Mouse (Mus musculus) gastrocnemius, postnatal 14 days (tissue): ENCODE measurements around the gene Tor1aip2. TPM values are rescaled to one million over a fixed set of nuclear protein-coding genes. Genes with fewer than 3 reads are reported as not detected.
"Not testable (repeated sequence)": the region's sequence is repeated elsewhere in the genome, so short reads cannot be mapped to it uniquely, and the experiment has no call there.

Experiments used
- DNase-seq: peaks from one replicate; pipeline ENCODE4 v3.0.0; 2021; ENCODE audit warnings: mixed read lengths
- intact Hi-C: fragments of 180-260 bp; cut with DNase I; formaldehyde crosslinking; loops from one replicate; pipeline ENCODE4 v1.15.1; 2025; ENCODE audit warnings: low total_unique reads
- total RNA-seq, 2 experiments: library from RNA; stranded (reverse); gene quantifications; 2 replicates each; pipeline ENCODE4 v1.2.3; 2021

Gene Tor1aip2
- total RNA-seq, 2 experiments from 2014 or later = 49.5 to 55.4 TPM

DNA sequence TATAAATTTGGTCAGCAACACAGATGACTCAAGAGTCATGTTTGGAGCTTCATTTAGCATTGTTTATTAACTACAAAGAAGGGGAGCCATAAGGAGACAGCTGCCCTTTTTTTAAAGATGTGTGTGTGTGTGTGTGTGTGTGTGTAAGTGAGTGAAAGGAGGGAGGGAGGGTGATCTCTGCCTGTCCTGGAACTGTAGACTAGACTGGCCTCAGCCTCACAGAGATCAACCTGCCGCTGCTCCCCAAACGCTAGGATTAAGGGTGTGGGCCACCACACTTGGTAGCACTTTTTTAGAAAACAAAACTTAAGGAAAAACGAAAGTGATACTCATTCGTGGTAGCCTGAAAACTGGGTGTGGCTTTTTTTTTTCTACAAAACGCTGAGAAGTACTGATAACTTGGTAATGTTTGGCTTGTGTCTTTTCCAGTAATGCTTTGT, 2.0 kb downstream of the Tor1aip2 start:
- intact Hi-C loops = no loop called here
- DNase-seq = peak; percentile 7

DNA sequence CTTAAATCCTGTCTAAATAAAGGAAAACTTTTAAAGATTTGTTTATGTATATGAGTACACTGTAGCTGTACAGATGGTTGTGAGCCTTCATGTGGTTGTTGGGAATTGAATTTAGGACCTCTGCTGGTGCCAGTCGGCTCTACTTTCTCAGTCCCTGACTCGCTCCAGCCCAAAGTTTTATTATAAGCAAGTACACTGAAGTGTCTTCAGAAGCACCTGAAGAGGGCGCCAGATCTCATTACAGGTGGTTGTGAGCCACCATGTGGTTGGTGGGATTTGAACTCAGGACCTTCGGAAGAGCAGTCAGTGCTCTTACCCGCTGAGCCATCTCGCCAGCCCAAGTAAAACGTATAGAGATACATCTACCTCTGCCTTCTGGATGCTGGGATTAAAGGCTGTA, 4.8 kb downstream of the Tor1aip2 start:
- intact Hi-C loops, DNase-seq: not testable (repeated sequence)

DNA sequence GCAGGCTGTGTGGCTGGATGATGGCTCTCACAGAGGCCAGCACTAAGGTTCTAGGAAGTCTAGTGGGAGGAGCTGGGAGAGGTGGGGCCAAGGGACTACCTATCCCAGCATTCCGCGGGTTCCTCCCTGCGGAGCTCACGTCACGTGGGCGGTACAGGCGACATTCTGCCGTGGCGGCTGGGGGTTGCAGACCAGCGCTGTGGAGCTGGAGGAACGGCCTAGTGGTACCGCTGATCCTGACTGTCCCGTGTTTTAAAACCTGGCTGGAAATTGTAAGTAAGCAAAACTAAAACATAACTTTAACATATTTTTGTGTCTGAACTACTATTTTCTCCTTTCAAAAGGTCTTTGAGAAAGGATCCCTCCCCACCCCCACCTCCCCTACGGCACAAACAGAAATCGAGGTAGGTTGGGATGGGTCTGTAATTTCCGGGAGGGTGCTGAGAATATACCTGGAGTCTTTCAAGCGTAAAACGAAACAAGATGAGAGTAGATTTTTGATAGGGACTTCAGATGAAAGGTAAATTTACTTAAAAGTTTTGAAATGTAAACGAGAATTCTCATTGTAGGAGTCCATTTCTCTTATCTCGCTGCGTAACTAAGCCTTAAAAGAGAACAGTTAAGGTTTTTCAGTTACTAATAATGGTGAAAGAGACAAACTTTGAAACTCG, 5.7 kb downstream of the Tor1aip2 start:
- intact Hi-C loops = no loop called here
- peak; percentile 94 for DNase-seq

DNA sequence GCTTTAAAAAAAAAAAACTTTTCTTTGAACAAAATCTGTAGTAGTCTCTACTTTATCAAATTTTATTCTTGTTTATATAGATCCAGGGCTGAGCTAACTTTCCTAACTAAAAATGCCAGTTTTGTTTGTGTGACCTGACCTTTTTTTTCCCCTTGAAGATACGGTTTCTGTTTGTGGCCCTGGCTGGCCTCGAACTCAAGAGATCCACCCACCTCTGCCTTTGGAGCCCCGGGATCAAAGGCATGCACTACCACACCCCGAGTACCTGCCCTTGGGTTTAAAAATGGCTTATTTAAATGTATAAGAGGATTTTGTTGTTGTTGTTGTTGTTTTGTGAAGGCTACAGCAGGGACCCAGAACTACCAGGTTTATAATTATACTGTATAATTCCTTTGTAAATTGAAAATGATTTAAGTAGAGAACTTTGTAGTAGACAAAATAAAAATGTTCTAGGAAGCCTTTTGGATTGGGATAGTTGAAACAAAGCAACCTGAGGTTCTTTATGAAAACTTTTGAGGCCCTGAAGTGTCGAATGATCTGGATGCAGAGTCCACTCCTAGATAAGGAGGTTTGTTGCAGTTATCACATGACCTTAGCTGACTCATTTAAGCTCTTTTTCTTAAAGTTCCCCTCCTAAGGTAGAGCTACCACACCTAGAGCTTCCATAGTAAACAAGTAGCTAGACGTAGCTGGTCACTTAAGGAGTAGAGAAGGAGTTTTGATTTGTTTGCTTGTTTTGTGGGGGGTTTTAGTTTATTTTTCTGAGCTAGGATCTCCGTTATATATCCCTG, 6.4 kb downstream of the Tor1aip2 start:
- intact Hi-C loops = no loop called here
- DNase-seq = no peak

DNA sequence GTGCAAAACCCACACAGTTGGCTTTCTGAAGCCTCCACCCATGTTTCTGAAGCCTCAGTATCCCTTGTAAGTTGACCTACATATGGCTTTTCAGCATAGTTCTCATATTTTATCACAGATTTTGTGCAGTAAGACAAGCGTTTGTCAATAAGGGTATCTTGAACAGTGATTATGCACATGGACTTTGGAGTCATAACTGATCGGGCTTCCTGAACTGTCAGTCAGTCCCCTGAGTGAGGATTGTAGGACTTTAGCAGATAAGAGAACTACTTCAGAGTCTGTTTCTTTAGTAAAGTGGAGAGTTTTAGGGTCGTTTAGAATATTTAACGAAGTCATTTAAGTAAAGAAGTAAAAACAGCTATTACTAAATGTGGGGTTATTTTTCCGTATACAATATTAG, 7.3 kb downstream of the Tor1aip2 start:
- intact Hi-C loops = no loop called here
- DNase-seq = no peak

DNA sequence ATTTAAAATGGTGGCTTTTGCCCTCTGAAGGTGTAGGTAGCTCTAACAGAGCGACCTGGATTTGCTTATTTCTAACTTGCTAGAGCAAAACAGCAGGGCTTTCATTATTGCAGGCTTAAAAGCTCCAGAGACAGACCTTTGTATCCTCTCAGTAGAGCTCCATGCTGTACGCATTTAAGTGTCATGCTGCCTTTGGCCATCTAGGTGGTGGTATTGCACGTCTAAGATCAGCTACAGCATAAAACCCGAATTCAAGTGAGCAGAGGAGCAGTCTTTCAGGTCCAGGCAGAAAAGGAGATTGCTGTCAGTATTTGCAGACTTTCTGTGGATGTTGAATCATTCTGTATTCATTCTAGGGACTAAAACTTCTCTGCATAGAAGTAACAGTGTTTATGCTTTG, 7.8 kb downstream of the Tor1aip2 start:
- no peak for DNase-seq
- intact Hi-C loops = no loop called here

DNA sequence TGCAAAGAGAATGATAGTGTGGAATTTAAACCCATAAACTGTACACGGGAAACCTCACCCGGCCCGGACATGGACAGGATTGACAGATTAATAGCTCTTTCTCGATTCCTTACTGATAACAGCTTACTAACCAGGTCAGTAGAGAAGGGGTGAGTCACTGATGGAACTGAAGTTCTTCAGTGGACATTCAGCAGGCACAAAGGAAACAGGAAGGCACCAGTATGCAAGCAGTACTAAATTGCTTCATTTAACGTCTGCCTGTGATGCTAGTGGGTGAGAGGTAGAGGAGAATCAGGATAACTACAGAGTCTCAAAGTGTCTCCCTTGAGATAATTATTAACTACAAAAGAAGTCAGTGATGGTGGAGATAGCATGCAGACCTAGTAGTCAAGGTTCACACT, 9.0 kb downstream of the Tor1aip2 start:
- intact Hi-C loops = no loop called here
- DNase-seq = no peak

DNA sequence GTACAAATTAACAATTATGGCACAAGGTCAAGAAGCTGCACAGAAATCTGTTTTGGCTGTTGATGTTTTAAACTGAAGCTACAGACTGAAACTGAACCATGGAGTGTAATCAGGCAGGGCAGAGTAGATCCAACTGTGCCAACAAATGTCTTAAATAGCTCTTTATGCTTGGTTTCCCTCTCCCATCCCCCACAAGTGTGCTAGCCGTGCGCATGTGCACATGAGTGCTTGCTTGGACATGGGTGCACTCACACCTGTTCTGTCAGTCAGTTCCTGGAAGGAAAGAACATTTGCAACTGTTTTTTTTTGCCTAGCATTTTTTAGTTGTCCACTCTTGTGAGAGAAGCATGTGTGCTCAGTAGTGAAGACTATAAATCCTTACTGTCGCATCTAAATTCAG, 11.5 kb downstream of the Tor1aip2 start:
- intact Hi-C loops = no loop called here
- peak; percentile 58 for DNase-seq

DNA sequence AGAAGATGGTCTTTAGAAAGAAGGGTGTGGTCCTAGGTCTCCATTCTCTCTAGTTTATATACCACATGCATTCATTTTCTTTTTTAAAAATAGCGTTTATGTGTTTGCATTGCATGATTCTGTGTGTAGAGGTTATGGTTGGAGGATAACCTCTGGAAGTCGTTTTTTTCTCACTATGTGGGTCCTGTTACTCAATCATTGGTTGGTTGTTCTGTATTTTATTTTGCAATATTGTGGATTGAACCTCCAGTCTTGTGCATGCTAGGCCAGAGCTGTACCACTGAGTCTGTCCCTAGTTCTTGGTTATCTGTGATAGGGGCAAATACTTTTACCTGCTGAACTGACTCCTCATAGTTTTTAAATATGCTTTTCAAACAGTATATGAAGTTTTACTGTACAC, 23.0 kb downstream of the Tor1aip2 start:
- DNase-seq = no peak
- intact Hi-C loops = no loop called here

DNA sequence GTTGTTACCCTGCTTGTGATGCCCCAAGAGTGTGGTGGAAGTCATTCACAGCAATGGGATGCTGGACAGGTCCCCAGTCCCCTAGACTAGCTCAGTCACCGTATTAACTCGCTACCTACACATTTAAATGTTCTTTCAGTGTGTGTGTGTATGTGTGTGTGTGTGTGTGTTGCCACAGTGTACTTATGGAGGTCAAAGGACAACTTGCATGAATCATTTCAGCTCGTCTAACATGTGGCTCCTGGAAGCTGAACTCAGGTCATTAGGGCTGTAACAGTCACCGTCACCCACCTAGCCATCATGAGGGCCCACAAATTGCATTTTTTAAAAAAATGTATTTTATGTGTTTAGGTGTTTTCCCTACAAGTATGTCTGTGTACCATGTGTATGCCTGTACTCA, 27.0 kb downstream of the Tor1aip2 start:
- DNase-seq = no peak
- intact Hi-C loops = no loop called here

DNA sequence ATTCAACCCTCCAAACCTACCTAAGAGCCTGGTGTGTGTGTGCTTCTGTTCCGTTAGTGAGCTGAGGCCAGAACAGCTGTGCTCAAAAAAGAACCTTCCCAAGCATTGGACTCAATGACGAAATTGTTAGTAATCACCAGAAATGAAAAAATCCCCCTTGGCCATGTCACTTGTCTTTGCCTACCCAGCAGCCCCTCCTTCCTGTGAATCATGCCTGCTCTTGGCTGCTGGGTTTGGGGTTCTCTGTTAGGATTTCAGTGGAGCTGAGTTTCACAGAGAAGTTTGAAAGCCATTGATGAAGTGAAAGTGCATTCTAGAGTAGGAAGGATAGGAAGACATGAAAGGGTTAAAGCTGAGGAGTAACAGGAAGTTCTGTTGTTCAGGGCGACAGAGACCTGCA, 30.9 kb downstream of the Tor1aip2 start:
- intact Hi-C loops = no loop called here
- DNase-seq = no peak

DNA sequence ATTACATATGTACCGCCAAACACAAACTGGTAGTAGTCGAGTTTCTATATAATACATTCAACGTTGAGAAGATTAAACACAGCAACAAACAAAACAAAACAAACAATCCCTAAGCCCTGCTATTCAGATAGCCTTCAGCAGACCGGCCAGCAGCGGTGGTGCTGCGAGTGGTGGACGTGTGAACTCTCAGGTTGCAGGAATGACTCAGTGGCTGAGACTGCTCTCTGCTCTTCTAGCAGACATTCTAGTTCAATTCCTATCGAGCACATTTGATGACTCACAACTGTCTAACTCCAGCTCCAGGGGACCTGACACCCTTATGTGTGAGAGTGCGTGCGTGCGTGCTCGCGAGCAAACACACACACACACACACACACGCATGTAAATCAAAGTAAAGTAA, 34.9 kb downstream of the Tor1aip2 start:
- intact Hi-C loops = no loop called here
- no peak for DNase-seq

DNA sequence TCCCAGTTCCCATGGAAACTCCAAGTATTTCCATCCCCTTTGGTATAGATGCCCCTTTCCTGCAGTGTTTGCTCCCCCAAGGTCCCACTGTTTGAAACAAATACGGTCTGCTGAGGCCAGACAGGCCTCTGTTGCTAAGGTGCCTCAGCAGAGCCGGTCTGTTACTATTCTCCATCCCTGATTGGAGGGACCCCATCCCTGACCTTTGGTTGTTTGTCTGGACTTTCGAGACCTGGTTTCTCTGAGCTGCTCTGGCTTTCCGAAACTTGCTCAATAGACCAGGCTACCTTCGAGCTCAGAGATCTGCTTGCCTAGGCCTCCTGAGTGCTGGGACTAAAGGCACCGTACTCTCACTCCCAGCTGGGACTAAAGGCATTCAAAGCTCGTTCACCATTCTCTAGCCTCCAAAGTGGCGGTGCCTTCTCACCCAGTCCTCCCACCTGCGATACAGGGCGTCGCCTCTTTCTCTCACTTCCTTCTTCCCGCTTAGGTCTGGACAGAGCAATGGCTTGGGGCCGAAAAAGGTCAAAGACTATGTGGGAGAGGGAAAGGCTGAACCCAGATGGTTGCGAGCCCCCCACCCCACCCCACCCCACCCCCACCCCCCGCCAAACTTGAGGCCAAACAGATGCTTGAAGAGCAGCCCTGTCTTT, 38.1 kb downstream of the Tor1aip2 start:
- DNase-seq = no peak
- intact Hi-C loops = no loop called here

DNA sequence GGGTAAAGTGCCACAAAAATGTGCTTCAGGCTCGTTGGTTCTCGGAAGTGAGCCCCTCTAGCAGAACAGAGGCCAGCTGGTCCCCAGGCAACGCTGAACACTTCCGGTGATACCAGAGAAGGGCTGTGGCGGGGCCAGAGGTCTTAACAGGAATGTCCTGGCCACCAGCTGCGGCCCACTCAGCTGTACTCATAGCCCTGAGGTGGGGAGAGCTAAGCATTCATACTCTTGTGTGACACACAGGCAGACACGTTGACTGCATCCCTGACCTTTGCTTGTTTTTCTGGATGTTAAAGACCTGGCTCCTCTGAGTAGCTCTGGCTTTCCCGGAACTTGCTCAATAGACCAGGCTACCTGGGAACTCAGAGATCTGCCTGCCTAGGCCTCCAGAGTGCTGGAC, 39.4 kb downstream of the Tor1aip2 start:
- DNase-seq = peak; percentile 46
- intact Hi-C loops = no loop called here

DNA sequence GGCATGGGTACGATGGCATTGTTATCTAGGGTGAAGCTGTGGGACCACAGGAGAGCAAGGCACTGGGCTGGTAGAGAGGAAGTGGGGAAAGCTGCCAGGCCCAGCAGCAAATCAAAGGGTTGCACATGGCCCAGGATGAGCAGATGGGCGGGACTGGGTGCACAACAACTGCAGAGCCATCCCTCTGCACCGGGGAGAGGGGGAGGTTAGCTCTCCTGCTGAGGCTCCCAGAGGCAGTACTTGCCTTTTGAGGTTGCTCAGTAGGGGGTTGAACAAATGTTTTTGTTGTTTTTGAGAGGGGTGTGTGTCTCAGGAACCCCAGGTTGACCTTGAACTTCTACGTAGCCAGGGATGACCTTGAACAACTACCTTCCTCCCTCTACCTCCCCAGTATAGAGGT, 41.3 kb downstream of the Tor1aip2 start:
- no peak for DNase-seq
- intact Hi-C loops = no loop called here

DNA sequence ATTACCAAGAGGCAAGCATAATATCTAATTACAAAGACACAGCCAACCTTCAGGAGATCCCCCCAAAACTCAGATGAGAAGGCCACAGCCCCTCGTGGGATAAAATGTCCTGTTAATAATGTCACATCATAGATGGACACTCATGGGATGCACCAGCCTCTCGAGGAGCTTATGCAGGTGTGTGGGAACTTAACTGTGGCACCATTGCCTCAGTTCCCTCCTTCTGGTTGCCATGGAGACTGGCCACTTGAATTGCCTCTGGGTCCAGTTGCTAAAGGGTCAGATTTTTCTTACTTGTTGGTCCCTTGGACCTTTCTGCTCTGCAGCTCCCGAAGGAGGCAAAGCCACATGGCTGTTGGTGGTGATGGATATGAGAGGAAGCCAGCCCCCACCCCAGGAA, 42.5 kb downstream of the Tor1aip2 start:
- intact Hi-C loops = no loop called here
- no peak for DNase-seq

DNA sequence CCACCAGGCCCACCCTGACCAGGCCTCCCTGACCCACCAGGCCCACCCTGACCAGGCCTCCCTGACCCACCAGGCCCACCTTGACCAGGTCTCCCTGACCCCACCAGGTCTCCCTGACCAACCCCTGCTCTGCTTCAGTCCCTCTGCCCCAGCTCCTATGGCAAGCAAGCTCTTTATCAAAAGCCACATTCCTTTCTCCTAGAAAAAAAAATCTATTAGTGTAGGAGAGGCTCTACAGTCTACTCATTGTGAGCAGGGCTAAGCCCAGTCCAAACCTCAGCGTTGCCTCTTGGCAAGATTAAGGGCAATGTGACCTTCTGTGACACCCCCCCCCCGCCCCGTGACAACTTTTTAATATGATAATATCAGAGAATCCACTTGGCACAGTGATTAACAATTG, 49.4 kb downstream of the Tor1aip2 start:
- intact Hi-C loops = loop anchor here (2.0 to 5.0 kb wide), 2 partner anchors 143 to 156 kb away; no protein-coding TSS in a partner anchor
- DNase-seq = no peak

DNA sequence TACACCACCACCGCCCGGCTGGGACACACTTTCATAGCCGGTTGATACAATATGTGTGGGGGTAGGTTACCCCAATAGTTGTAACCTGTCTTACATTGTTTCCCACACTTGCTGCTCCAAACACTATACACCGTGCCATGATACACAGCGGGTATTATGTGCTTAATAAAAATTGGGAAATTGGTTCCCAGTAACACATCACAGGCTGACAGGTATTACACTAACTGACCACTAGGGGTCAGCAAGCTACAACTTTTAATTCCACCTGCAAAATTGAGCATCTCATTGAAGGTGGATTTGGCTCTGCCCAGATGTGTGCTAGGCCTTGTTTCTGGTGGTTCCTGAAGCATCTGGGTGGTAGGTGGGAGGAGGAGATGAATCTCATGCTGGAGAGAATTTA, 50.6 kb downstream of the Tor1aip2 start:
- no peak for DNase-seq
- intact Hi-C loops = loop anchor here (2.0 kb wide), 1 partner anchor 155 kb away; no protein-coding TSS in a partner anchor

DNA sequence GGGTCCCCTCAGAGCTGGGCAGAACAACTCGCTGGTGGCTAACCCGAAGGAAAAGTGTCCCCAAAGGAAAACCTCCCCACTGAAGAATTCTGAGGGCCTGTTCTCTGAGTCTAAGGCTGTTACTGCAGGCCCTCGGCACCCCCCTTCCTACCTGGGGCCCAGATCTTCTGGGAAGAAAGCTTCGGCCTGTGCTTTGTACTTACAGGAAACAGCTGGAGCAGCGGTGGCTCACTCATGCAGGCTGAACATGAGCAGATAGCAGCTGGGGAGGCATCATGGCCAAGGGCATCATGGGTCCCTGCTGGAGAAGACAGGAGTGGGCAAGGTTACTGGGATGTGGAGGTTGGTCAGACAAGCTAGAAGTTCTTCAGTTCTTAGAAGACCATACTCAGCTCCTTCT, 52.4 kb downstream of the Tor1aip2 start:
- DNase-seq = no peak
- intact Hi-C loops = no loop called here

DNA sequence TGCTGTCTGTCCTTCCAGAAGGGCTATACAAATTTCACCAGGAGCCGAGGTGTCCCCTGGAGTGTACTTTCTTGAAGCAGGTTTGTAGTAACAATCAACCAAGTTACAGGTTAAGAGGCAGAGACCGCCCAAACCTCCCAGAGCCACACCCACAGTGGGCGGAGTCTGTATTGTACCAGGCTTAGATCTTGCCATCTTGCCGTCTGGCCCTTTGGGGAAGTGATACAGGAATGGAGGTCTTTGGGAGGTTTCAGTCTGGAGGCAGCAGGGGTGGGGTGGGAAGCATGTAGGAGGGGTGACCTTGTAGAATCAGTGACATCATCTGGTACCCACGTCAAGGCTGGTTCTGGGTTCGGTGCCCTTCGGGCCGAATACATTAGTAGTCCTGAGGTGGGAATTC, 54.4 kb downstream of the Tor1aip2 start:
- intact Hi-C loops = no loop called here

DNA sequence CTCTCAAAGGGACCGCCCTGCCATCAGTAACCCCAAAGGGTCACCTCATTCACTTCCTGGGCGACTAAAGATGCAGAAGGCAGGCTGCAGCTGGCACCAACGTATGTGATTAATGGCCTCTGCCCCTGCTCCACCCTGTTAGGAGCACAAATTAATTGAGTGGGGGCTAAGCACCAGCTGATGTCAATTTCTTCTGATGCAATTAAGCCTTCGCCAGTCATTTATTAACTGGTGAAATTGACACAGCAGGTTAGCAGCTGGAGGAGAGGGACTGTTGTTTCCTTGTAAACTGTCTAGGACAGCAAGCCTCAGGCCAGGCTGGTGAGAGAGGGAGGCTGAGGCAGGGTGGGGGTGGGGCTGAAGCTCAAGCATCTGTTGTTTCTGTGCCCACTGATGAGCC, 54.8 kb downstream of the Tor1aip2 start:
- intact Hi-C loops = no loop called here
- DNase-seq = no peak

More for the DNA sequence above, 54.4 kb downstream of the Tor1aip2 start:
- no peak for DNase-seq
